Mouse (Mus musculus) bone marrow macrophage, adult 2 months (primary cell): ENCODE data around the gene Bicc1. TPM values are rescaled to one million over a fixed set of nuclear protein-coding genes. Genes with fewer than 3 reads are reported as not detected.

Experiments
- H3K27ac ChIP-seq: 2 replicates; pipeline ENCODE4 v1.5.1; 2012; ENCODE audit warnings: low read depth, low read length; ENCODE audit not compliant: insufficient read depth
- H3K4me1 ChIP-seq: 2 replicates; pipeline ENCODE4 v1.6.1; 2012; ENCODE audit warnings: low read length; ENCODE audit not compliant: control insufficient read depth, insufficient read depth
- H3K4me3 ChIP-seq: 2 replicates; pipeline ENCODE4 v1.5.1; 2012; ENCODE audit warnings: mild to moderate bottlenecking, low read length, moderate library complexity; ENCODE audit not compliant: insufficient read depth
- CTCF ChIP-seq: IDR thresholded peaks from 2 replicates; pipeline ENCODE4 v1.5.1; 2012; ENCODE audit warnings: low read depth, mild to moderate bottlenecking, low read length, moderate library complexity
- POLR2A ChIP-seq: IDR thresholded peaks from 2 replicates; pipeline ENCODE4 v1.6.1; 2012; ENCODE audit warnings: mild to moderate bottlenecking, low read depth, low read length, borderline replicate concordance
- polyA plus RNA-seq: library from polyadenylated mRNA; stranded (reverse); fragments of >200 nt; gene quantifications from 2 replicates; pipeline ENCODE4 v1.2.4, GENCODE M21; 2012; ENCODE audit not compliant: missing spikeins, insufficient read depth, insufficient read length

The Bicc1 gene
- polyA plus RNA-seq, 1 experiment: 0.27 TPM

DNA sequence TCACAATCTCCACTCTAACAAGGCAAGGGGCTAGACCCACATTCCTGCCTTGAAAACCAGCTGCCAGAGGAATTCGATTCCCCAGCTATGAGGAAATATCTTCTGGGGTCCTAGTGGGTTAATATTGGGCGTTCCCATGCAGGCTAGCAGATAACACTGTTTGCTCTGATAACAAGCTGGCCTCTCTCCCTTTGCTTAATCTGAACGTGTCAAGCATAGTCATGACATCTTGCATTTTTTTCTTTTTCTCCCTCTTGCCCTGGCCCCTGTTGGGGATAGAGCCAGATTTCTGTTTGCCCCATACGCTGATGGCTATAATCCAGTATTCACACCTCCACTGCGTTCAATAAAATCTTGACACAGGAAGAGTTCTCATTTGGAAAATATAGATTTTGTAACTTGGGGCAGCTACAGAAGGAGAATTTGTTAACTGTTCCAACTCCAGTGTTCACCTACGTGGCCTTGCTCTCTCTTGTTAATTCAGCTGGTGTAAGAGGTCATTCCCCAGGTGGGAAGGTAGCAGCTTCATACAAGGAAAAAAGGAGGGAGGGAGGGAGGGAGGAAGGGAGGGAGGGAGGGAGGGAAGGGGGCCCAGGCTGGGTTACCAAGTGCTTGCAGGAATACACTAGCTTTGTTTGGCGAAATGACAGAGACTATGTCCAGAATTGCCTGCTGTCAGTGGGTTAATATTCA lies 24.0 kb upstream of the Bicc1 start:
- Histone ChIP-seq H3K4me3 (no peak overlapping the region), H3K27ac (no peak overlapping the region), H3K4me1 (no peaks in the 10 kb centered on the region)
- TF ChIP-seq CTCF: no peak
- no peak for TF ChIP-seq POLR2A

DNA sequence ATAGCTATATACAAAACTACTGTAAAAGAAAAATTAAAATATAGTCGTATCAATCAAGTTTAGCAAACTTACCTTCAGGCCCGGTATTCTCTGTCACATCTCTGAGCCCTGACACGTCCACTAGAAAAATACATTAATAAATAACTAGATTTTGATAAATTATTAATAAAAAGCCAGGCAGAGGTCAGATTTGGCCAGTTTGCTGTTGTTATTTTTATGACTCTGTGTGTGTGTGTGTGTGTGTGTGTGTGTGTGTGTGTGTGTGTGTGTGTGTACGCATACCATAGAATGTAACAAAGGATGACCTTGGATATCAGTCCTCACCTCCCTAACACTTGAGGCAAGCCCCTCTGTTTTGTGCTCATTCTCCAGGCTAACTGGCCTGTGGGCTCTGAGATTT lies 22.4 kb upstream of the Bicc1 start:
- Histone ChIP-seq H3K27ac (no peak overlapping the region), H3K4me3 (no peak overlapping the region), H3K4me1 (no peaks in the 10 kb centered on the region)
- no peak for TF ChIP-seq POLR2A
- no peak for TF ChIP-seq CTCF

DNA sequence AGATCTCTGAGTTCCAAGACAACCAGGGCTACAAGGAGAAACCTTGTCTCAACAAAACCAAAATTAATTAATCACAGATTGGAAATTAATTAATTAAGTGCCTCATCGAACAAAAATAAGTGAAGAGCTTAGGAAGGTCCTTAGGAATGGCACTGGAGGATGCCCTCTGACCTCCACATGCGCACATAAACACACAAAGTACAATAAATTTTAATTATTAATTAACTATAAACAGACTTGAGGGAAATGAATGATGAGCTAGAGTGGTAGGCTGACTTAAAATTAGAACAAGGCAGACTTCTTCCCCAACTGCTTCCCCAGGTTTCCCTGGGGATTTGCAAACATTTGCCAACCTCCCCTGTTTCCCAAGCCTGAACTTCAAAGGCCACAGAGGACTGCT lies 21.6 kb upstream of the Bicc1 start:
- no peak overlapping the region for H3K4me3 ChIP-seq
- H3K27ac ChIP-seq: no peak overlapping the region
- no peak for TF ChIP-seq POLR2A
- no peak for TF ChIP-seq CTCF
- H3K4me1 ChIP-seq: no peaks in the 10 kb centered on the region

DNA sequence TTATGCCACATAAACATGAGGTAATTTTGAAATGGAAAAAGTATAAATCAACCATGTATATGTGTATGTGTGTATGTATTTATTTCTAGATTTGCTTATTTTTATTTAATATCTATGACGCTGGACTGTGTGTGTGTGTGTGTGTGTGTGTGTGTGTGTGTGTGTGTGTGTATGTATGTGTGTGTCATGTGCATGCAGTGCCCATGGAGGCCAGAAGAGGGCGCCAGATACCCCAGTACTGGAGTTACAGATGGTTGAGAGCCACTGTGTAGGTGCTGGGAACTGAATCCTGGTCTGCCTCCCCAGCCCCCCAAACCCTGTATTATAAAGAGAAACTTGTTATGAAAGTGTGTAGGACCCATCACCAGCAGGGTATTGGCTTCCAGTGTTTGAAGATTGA lies 20.6 kb upstream of the Bicc1 start:
- H3K4me1 ChIP-seq: no peaks in the 10 kb centered on the region
- no peak overlapping the region for H3K27ac ChIP-seq
- no peak overlapping the region for H3K4me3 ChIP-seq
- no peak for TF ChIP-seq POLR2A

DNA sequence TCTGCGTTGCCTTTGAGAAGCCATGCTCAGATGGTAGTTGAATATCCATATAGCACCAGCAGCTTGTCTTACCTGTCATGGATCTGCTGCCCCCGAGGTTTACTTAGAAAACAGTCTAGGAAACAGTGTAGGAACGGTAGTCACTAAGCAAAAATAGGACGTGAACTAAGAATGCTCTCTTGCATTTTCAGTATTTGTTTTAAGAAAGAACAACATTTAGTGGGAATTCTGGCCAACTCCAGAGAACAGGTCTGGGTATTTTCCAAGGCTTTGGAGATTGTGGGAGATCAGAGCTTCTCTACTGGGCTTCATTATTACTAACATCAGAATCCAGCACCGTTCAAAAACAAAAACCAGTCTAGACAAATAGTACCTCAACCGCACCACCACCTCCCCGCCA lies 17.7 kb upstream of the Bicc1 start:
- H3K4me3 ChIP-seq: no peak overlapping the region
- no peaks in the 10 kb centered on the region for H3K4me1 ChIP-seq
- TF ChIP-seq CTCF (no peak), POLR2A (no peak)
- H3K27ac ChIP-seq: no peak overlapping the region

DNA sequence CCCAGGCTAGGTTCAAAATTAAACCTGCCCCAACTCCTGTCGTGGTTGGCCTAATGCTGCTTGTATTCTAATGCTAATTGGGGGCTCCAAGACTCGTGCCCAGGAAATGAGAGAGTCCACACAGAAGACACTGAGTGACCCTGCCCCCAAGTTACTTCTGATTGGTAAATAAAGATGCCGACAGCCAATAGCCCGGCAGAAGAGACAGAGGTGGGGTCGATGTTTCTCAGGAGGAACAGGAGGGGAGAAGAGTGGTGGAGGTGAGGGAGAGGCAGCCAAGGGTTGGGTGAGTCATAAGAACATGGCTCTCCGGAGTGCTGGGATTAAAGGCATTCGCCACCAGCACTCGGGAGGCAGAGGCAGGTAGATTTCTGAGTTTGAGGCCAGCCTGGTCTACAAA lies 16.8 kb upstream of the Bicc1 start:
- Histone ChIP-seq H3K4me1 (no peaks in the 10 kb centered on the region), H3K27ac (no peak overlapping the region), H3K4me3 (no peak overlapping the region)
- TF ChIP-seq CTCF: no peak

DNA sequence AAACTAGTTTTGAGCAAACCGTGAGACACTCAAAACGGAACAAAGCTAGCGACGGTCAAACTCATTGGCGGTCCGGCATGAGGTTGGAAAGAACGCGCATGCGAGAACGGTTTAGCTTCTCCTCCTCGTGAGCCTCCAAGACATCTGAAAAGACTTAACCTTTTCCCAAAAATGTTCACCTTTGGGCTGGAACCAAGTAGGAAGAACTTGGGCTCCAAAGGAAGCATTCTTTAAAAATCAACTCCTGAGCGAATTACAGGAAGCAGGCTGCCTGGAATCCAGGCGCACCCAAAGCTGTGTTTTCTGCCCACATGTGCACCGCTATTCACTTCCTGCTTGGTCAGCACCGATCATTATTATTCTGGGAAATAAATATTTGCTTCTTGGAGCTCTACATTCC lies 15.8 kb upstream of the Bicc1 start:
- H3K4me1 ChIP-seq: no peaks in the 10 kb centered on the region

DNA sequence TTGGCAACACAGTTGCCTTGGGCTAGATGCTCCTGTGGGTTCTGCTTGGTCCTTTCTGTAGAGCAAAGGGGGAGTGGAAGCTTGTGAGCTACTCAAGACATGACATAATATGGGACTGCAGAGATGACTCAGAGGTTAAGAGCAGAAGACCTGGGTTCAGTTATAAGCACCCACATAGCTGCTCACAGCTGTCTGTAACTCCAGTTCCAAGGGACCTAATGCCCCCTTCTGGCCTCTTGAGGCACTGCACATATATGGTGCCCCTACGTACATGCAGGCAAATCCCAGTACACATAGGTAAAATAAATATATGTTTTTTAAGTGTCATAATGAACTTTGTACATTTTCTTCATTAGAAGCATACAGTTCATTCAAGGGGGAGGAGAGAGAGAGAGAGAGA lies 11.9 kb upstream of the Bicc1 start:
- TF ChIP-seq CTCF: no peak
- no peak for TF ChIP-seq POLR2A
- Histone ChIP-seq H3K27ac (no peak overlapping the region), H3K4me1 (no peaks in the 10 kb centered on the region), H3K4me3 (no peak overlapping the region)

More for the DNA sequence above, 15.8 kb upstream of the Bicc1 start:
- Histone ChIP-seq H3K27ac (no peak overlapping the region), H3K4me3 (no peak overlapping the region)
- TF ChIP-seq POLR2A (no peak), CTCF (no peak)

DNA sequence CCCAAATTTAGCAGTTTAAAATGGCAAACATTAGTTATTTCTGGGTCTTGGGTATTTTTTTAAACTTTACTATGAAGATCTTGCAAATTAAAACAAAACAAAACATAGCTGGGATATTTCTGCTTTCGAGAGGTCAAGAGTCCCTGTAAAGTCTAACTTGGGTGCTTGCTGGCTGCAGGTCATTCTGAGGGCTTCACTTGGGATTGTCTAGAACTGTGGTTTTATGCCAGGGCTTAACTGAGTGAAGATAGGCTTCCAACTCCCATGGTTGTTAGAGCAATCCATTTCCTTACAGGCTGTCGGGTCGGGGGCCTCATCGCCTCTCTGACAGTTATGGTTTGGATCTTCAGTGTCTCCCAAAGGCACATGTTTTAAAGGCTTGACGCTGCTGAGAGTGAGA lies 11.3 kb upstream of the Bicc1 start:
- H3K4me1 ChIP-seq: no peaks in the 10 kb centered on the region
- no peak overlapping the region for H3K4me3 ChIP-seq
- H3K27ac ChIP-seq: no peak overlapping the region
- TF ChIP-seq POLR2A: no peak
- no peak for TF ChIP-seq CTCF

DNA sequence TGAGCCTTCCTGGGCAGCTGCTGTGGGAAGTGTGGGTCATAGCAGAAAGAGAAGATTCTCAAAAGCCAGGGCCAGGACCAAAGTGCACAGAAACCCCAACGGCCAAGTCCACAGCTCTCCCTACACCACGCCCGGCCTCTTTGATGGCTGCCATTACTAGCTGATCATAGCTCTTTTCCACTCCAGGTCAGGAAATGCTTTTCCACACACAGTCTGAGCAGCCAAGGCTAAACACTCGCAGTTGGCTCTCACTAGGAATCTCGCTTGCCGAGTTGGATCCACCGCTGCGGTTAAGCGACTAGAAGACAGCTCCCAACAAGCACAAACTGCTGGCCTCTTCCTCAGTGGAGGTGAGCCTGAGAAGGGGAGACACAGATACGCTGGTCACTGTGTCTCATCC lies 10.3 kb upstream of the Bicc1 start:
- Histone ChIP-seq H3K4me1 (no peaks in the 10 kb centered on the region), H3K4me3 (no peak overlapping the region), H3K27ac (no peak overlapping the region)
- no peak for TF ChIP-seq CTCF
- no peak for TF ChIP-seq POLR2A

DNA sequence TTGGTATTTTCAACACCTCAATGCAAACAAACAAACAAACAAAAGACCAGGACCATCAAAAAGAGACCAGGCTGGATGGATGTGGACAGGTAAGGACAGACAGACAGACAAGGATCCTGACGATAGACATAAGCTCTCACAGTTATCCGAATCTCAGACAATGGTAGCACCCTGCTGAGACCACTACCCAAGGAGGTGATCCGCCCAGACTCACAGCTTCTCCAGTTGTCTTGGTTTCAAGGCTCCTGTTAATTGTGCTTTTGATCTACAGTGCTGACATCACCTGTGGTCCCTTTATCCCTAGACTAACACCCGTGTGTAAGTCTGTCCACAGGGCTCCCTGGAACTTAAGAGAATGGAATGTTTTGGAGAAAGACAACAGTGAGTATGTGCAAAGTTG lies 9.7 kb upstream of the Bicc1 start:
- no peaks in the 10 kb centered on the region for H3K4me1 ChIP-seq
- H3K27ac ChIP-seq: no peak overlapping the region
- no peak overlapping the region for H3K4me3 ChIP-seq
- no peak for TF ChIP-seq POLR2A
- no peak for TF ChIP-seq CTCF
